Mouse (Mus musculus) spleen, postnatal 4 days (tissue): ENCODE data around the gene Frat2.

Experiments
- DNase-seq, 2 experiments: peaks; one replicate each; pipeline ENCODE4 v3.0.0; 2022; ENCODE audit warnings: low spot score in 2 of 2

Frat2 gene

DNA sequence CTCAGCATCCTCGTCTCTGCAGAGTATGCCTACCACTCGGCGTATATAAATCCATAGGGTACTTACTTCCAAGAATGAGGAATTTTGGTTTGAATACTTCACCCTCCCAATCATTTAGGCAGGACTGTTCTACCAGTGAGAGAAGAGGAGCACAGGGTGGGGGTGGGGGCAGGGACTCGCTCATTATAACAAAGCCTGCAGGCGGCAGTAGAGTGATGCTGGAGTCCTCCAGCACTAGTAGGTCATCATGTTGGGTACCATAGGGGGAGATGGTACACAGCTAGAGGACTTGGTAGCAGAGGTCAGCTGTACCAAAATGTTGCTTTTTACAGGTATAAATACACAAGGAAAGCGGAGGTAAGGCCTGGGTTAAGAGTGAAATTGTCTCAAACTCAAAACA is 3.6 kb downstream of the Frat2 start:
- DNase-seq: no peak

DNA sequence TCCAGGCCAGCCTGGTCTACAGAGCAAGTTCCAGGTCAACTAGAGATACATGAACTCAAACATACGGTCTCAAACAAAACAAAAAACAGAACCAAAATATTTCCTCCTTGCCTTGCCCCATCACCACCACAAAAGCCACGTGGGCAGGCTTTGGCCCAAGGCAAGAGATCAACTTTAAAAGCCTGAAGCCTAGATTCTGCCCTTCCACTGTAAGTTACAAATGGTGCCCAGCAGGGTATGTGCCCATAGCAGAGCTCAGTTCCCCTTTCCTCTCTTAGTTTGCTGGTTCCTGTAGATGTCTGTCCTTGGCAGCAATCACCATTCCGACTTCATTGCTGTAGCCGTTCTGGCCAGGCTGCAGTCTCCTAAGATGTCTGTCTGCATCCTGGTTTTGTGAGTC is 5.2 kb downstream of the Frat2 start:
- no peak for DNase-seq

DNA sequence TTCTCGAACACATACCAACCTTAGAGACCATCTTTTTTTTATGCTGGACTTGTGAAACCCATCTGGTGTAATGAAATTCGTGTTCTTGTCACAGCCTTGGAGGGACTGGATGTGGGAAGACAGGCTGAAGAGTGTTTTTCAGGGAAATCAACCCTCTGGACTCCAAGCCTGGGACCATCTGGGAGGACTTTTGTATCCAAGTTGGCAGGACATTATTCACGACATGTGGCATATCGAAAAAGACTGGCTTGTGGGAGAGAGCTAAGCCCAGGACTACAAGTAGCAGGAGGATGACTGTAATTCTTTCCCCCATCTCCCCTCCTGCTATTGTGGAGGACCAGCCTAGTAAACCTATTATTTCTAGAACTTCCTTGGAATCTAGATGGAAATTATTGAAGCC is 5.7 kb downstream of the Frat2 start:
- no peak for DNase-seq

DNA sequence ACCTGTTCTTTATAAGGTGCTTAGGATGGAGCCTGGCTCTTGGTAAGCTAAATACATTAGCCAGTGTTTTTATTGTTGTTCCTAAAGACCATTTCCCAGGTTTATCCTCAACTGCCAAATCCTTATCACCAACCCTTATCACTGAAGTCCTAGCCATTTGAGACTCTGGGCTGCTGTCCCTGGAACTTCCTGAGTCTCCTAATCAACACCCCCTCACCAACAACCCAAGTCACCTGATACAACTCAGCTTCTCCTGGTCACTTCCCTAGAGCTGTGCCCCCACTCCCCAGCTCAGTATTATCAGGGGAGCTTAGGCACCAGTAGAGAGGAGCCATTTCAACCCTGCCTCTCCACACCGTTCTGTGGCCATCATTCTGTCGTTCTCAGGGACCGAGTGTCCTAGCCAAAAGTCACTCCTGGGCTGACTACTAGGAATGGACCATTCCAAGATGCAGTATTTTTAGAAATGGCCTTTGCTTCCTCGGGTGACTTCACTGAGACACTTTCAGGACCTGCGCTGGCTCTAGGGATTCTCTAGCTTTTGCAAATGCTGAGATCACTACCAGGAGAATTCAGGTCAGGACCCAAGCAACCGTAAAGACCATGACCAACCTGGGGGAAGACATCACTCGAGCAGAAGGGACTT is 6.7 kb downstream of the Frat2 start:
- no peak for DNase-seq

DNA sequence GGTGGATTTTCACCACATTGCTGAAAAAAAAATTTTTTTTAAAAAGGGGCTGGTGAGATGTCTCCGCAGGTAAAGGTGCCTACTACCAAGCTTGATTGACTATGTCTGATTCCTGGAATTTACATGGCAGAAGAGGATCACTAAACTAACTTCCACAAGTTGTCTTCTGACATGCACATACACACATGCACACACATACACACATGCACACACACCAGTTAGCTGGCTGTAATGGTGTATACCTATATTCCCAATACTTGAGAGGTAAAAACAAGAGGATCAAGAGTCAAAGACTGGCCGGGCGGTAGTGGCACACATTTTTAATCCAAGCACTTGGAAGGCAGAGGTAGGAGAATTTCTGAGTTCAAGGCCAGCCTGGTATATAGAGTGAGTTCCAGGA is 8.2 kb downstream of the Frat2 start:
- DNase-seq: no peak

DNA sequence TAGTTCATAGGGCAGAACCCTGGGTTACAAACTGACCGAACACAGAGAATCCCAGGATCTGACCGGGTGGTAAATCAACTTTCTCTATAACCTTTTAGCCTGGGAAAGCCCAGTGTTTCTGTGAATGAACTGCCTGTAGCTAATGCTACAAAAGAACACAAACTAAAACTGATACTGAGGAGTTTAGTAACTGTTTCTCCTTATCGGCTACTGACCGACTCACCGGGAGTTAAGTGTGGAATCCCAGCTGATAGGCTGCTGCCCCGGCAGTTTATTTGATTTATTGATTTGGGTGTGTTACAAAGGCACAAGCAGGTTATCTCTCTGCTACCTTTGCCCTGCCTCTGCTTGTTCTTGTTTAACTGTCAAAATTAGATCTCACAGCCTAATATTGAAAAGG is 9.1 kb downstream of the Frat2 start:
- no peak for DNase-seq

DNA sequence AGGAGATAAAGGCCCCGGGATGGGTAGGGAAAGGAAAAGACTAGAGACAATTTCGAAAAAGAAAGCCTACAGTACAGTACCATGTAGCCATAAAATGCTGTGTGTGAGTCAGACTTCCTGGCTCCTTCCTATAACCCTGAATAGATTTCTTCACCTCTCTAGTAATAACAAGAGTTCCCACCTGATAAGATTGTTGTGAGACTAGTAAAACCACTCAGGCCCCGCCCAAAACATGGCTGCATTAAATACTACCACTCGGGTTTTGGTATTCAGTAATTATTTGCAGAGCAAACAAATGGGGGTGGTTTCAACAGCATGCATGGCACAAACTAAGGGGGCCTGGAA is 10.0 kb downstream of the Frat2 start:
- DNase-seq: no peak

DNA sequence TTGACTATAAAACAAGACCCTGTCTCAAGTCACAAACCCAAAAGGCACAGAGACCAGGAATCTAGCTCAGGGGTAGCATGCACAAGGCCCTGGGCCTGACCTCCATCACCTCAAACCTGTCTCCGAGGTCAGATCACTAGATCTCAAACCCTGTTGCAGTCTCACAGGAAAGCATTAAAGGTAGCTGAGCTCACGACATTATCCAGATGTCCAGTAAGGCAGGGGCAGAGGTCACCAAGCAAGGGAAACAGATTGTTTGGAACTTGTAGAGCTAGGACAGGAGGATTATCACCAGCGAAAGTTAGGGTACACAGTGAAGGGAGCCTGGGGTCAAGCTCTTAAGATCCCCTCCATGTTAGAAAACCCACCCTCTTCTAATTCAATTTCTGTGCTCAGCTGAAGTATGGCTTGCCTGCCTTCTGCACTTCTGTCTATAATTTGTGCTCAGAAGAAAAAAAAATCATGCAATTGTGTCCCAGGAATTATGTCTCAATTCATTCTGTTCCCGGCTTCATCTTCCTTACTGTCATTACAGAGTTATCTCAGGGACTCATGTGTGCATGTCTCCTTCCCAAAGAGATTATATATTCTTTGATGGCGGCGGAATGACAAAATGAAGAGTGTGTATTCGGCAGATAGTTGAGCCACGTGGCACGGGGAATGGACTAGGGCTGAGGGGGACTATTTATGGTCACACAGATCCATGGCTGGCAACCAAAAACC is 10.6 kb downstream of the Frat2 start:
- DNase-seq: peak in 1 of 2 experiments; percentile 52

DNA sequence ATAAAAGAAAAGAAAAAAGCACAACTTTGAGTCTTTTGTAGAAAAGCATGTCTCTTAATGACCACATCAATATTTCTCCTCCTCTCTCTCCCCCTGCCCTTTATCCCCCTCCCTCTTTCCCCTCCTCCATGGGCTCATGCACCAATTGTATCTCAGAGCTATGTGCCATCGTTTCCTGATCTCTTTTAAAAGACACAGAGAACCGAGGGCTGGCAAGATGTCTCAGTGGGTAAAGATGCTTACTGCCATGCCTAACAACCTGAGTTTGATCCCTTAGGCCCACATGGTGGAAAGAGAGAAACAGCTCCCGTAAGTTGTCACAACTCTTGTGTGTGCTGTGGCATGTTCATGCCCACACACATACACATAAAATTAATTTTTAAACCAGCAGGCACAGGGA is 11.2 kb downstream of the Frat2 start:
- no peak for DNase-seq

DNA sequence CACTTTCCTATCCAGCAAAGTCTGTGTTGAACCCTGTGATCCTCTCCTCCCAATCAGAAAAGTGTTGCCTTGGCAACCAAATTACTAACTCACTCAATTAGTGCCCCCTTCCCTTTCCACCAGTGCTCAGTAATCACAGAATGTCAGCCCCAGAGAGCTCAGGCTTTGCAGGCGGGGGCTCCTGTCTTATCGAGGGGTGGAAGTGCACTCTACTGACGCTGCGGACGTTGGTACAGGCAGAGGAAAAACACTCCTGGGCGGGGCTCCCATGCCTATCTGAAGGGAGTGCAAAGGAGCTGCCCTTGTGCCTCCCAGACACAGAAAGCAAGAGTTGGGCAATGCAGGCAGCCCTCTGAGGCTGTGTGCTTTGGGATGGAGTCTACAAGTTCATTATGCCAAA is 12.1 kb downstream of the Frat2 start:
- DNase-seq: peak; percentile 81 to 84

DNA sequence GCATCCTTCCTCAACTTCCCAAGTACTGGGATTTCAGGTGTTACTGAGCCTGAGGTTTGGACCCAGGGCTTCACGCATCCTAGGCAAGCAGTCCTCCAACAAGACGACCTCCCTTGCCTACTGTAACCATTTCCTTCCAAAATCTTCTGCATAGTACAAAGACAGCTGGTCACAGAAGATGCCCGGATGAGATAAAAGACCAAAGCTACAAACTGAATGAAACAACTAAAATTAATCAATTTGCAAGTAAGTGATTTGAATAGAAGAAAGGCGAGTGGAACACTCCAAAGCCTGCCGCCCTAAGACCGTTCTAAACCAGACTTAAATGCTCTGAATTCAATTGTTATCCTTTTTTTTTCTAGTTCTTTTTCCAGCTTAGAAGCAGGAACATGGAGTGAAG is 12.5 kb downstream of the Frat2 start:
- no peak for DNase-seq

DNA sequence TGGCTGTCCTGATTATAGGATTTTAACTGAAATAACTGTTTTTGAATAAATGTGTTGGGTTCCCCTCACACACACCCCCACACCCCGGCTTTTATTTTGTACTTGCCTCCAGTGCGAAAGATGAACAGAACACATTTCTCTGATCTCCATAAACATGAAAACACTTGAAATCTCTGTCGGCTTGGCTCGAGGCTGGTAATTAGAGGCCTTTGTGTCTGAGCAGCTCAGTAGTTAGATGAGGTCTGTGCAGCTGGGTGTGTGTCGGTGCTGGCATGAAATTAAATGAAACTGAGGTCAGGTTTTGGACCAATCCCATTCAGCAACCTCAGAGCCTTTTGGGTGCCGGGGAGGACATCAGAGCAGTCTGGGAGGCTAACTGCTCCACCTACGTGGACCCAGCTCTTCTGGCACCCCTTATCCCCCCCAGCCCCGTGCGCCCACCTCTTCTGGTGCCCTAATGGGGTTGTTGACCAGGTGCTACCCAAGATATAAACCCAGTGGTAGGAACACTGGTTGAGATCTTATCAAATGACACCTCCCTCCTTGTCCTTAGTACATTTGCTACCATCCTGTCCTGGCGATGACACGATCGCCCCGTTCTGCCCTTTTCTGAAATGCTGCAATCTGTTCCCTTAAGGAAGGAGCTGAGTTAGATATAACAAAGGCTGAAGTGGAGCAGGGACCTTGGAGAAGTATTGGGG is 15.3 kb downstream of the Frat2 start:
- DNase-seq: no peak

DNA sequence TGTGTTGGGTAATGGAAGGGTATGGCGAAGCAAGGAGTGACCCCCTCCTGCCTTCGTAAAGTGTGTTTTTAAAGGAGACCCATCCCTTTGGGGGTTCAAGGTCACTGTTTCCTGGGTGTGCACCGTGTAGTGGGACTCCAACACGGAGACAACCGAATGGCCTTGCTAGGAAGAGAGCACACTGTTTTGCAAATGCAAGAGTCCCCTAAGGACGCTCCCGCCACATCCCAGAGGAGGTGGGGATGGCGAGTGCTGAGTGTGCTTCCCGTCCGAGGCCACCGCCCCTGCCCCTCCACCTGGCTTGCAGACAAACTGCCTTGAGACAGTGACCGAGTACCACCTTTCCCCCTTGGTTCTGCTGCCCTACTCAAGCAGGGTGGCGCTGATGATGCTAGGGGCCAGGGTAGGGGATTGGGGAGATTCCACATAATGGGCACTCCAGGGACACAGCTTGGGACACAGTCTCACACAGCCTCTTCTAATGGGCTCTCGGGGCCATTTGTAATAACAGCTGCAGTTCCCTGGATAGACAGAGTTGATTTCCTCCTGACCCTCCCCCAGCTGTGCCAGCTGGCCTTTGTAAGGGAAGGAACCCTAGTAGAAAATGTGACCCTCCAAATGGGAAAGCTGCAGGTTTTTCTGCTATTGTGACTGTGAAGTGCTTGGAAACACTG is 16.1 kb downstream of the Frat2 start:
- DNase-seq: peak in 1 of 2 experiments; percentile 71

DNA sequence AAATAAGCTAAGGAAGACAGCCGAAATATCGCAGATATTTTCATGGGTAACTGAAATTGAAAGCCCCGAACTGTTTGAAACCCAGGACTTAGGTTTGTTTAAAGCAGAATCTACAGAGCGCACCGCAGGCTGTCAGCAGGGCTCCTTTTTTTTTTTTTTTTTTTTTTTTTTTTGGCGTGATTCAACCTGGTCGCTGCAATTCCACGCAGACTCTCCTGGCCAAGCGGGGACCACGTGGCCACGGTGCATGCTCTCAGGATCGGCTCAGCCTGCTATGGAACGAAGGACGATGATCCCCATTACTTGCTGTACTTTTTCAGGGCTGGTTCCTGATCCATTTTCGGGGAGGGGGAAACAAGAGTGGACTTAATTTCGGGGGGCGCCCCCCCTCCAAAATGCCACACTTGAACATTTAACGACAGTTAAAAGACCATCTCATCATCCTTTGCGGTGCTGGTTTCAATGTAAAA is 16.8 kb downstream of the Frat2 start:
- no peak for DNase-seq

DNA sequence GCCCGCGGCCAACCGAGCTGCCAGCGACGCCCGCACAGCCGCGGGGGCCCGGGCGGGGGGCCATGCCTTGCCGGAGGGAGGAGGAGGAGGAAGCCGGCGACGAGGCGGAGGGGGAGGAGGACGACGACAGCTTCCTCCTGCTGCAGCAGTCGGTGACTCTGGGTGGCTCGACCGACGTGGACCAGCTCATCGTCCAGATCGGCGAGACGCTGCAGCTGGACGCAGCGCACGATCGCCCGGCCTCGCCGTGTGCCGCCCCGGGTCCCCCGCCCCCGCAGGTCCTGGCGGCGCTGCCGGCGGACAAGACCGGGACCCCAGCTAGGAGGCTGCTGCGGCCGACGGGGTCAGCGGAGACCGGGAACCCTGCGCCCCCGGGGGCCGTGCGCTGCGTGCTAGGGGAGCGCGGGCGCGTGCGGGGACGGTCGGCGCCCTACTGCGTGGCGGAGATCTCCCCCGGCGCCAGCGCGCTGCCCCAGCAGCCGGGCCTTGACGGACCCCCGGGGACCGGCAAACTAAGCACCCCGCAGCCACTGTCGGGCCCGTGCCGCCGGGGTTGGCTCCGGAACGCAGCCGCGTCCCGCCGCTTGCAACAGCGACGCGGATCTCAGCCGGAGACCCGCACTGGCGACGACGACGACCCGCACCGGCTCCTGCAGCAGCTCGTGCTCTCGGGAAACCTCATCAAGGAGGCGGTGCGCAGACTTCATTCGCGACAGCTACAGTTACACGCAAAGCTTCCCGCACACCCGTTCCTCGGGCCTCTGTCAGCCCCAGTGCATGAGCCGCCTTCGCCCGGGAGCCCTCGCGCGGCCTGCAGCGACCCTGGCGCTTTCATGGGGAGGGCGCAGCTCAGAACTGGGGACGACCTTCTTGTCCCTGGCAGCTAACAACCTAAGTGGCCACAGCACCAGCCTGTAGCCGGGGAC is 17.6 kb downstream of the Frat2 start:
- peak; percentile 61 to 90 for DNase-seq

DNA sequence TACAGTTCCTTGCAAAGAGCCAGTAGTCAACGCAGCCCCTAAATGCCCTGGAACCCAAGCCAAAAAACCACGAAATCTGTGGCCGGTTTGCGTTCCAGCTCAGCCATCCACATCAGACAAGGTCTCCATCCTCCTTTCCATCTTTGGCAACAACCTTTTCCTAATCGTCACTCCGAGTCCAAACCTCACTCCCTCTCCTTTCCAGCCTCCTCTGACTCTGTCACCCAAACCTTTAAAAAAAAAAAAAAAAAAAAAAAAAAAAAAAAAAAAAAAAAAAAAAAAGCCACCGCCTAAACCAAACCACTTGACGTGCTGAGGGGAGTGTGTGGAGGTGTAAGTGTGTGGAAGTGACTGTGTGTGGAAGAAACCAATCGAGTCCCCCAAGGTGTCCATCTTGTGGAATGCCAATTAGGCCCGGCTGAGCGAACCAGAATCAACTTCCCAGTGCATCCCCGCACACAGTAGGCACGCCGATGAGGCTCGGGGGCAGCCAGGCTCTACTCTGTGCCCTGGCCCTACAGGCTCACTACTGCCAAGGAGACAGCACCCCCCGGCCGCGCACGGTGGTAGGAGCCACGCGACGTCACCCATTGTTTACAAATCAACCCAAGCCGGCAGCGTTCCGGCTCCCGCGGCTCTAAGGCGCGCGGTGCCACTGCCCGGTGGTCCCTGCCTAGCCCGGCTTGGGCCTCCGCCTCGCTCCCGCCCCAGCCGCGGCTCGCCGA is 18.4 kb downstream of the Frat2 start, which contains the start of gene Frat1:
TSS of gene Frat1 (plus strand) at position 590 of the 725 bp plus-strand sequence.
- DNase-seq: peak; percentile 90 to 94

DNA sequence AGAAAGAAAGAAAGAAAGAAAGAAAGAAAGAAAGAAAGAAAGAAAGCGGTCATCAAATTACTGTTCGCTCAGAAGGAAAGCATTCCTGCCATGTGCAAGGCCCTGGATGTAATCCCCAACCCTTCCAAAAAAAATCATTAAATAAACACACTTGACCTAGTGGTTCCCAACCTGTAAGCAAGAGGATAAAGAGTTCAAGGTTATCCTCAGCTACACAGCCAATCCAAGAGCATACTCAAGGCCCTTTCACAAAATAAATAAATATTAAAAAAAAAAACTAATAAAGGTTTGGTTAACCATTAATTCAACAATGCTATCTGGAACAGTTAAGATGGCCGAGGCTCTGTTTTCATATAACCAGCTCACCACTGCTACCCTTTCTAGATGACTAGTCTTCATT is 19.0 kb downstream of the Frat2 start:
- DNase-seq: no peak

DNA sequence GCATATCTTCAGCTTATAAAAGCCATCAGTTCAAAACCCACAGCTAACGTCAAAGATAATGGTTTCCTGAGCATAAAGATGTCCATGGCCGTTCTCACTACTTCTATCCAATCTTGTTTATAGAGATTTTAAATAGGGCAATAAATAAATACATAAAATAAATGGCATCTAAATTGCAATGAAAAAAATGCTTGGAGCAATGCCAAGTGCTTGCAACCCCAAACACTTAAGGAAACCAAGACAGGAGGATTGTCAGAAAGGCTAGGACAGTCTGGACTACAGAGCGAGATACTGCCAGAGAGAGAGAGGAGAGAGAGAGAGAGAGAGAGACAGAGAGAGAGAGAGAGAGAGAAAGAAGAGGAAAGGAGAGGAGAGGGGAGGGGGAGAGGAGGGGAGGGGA is 21.4 kb downstream of the Frat2 start:
- no peak for DNase-seq

DNA sequence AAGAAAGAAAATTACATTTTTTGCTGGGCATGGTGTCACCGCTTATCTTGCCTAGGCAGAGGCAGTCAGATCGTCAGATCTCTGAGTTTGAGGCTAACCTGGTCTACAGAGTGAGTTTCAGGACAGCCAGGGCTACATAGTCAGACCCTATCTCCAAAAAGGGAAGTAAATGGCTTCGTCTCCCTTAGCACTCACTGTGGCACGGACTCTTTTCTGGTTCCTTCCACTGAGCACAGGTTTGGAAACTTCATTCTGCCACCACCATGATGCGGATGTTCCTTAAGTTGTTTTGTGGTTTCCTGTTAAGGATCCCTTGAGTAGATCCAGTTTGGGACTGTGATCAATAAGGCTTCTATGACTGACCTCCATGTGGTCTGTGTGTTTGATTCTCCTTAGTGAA is 23.0 kb downstream of the Frat2 start:
- DNase-seq: no peak

DNA sequence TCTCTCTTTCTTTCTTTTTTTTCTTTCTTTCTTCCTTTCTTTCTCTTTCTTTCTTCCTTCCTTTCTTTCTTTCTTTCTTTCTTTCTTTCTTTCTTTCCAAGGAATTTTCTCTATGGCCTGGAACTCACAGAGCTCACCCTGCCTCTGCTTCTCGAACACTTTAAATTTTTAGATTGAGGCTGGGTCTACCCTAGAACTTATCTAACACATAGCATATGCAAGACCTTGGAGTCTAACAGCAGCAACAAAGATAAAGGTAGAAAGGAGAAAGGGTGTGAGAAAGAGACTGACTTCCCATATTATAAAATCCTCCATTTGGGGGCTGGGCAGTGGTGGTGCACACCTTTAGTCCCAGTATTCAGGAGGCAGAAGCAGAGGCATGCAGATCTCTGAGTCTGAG is 25.3 kb downstream of the Frat2 start:
- no peak for DNase-seq

DNA sequence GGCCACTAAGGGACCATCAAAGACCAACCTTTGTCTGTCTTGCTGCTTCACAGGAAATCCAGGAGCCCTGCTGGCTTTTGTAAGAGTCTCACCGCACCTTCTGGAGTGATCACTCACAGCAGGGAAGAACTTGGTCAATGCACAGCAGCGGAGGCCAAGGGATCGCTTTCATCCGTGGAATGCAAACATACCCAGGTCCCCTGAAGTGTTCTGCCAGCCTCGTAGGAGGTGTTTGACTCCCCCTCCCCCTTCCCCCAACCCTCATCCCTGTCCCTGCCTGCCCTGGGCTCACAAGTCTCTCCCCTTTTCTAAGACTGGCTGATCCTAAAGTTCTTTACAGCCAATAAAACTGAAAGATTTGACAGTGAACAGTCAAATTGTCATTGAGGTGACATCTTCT is 26.5 kb downstream of the Frat2 start:
- DNase-seq: no peak
